Comparison of ENCODE assay signal across 1 mouse cellular context in the genomic region with DNA sequence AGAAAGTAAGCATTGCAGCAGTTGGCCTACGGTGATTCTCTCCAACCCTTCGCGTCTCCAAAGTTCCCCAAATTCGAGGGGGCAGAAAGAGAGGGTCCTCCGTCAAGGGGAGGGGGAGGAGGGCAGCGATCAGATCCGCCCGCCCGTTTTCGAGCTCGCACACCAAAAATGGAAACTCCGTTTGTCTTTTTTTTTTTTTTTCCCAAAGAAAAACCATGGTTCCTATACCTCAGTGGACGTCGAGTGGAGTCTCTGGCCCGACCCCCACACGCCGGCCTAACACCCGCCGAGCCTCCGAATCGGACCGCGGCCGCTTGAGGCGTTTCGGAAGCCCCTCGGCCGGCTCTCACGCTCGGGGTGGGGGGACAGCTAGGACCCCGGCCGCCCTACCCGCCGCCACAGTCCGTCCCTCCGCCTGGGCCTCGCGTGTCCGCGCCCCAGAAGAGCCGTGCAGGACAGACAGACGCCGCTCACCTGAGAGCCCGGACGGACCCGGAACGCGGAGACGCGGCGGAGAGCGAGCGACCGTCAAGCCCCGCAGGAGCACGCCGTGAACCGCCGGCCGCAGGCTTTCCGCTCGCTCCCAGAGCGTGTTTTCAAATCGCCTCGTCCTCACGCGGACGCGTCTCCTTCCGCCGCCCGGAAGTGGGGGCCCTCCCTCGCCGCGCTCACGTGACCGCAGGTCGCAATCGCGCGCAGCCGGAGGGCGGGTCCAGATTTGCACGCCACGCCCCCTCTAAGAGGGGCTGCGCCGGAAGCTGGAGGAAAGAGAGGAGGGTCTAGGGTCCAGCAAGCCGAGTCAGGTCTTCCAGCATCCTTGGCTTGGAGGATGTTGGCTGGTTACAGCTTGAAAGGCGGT.
A peak's percentile ranks its signal among the peaks of the same experiment; 100 is the strongest.
TF ChIP-seq lines count a peak whose summit lies in the region.

A gene (minus strand): TSS at position 668 of the 859 bp plus-strand sequence.

TF ChIP-seq in MEL, 35 proteins besides CTCF, POLR2A, EP300 and RAD21 (continued from another document):
- TF ChIP-seq USF1 (IDR thresholded peaks at IDR 0.05; ENCODE audit: low read depth, low read length) (peak; percentile 99), HCFC1 (IDR thresholded peaks at IDR 0.05; ENCODE audit: low read depth, low read length) (peak; percentile 83), MYC (IDR thresholded peaks at IDR 0.05; ENCODE audit: low read depth, low read length) (peak; percentile 77), ZNF384 (IDR thresholded peaks at IDR 0.05; ENCODE audit: low read depth, low read length) (0 out of 2 replicates have a peak, but pooled peaks have one; percentile 21), MAZ (IDR thresholded peaks at IDR 0.05; ENCODE audit: low read depth, low read length) (peak; percentile 95), MAX (IDR thresholded peaks at IDR 0.05; ENCODE audit: low read length) (peak; percentile 94), MEF2A (IDR thresholded peaks at IDR 0.05; ENCODE audit: extremely low read depth, insufficient replicate concordance, low read depth, low read length, poor library complexity, severe bottlenecking) (no peak), SMC3 (IDR thresholded peaks at IDR 0.05; ENCODE audit: low read depth, low read length) (no peak)
